Mouse (Mus musculus) gastrocnemius, postnatal 14 days (tissue): ENCODE results near the gene Mybpc2. TPM values are rescaled to one million over a fixed set of nuclear protein-coding genes. Genes with fewer than 3 reads are reported as not detected.

Experiments
- DNase-seq: peaks from one replicate; pipeline ENCODE4 v3.0.0; 2021; ENCODE audit warnings: mixed read lengths
- intact Hi-C: fragments of 180-260 bp; cut with DNase I; formaldehyde crosslinking; loops from one replicate; pipeline ENCODE4 v1.15.1; 2025; ENCODE audit warnings: low total_unique reads
- total RNA-seq, 2 experiments: library from RNA; stranded (reverse); gene quantifications; 2 replicates each; pipeline ENCODE4 v1.2.3; 2021

Gene Mybpc2
- total RNA-seq, 2 experiments from 2014 or later: 3,999 to 4,490 TPM

DNA sequence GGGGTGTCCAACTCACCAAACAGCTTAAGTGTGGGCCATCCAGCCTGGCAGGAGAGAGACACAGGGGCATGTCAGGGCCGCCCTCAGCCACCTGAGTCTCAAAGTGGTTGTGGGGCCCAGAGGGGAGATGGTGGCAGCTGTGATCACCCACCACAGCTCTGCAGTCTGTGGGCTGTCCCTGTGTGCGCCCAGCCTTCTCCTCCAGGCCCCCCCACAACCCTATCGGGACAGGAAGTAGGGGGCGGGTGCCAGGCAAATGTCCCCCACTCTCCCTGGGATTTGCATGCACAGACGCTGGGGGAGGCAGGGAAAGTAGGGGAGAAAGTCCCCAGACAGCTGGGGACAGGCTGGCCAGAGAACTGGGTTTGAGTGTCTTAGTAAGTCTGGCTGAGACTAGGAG, 6.8 kb upstream of the Mybpc2 start:
- no peak for DNase-seq
- intact Hi-C loops: no loop called here

DNA sequence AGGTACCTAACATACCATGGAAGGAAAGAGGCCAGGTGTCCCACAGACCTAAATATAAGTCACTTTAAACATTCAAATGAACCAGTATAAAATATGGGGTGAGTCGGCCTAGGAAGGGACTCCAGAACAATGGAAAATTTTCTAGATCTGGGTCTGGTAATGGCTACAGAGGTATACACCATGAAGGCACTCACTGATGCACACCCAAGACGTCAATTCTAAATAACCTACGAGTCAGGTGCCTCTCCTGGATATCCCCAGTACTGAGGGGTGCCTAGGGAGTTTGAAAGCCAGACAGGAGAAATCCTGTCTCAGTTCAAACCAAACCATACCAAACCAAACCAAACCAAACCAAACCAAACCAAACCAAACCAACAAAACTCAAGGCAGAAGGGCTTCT, 6.1 kb upstream of the Mybpc2 start:
- DNase-seq: no peak
- intact Hi-C loops: no loop called here

DNA sequence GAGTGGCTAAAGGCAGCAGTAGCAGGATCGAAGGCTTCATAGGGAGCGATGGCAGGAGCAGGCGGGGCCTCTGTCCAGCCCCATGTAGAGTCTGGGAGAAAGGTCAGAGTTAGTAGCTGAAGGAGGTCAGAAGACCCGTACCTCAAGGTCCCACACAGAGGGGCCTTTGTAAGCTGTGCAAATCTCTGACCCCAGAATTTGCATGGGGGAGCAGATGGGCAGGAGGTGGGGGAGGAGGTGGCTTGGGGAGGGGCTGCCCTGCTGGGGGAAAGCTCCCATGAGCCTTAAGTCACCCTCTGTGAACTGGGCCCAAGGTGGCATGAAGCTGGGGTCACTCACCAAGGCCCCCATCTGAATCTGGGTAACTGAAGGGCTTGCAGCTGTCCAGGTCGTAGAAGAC, 5.1 kb upstream of the Mybpc2 start:
- no peak for DNase-seq
- intact Hi-C loops: no loop called here

DNA sequence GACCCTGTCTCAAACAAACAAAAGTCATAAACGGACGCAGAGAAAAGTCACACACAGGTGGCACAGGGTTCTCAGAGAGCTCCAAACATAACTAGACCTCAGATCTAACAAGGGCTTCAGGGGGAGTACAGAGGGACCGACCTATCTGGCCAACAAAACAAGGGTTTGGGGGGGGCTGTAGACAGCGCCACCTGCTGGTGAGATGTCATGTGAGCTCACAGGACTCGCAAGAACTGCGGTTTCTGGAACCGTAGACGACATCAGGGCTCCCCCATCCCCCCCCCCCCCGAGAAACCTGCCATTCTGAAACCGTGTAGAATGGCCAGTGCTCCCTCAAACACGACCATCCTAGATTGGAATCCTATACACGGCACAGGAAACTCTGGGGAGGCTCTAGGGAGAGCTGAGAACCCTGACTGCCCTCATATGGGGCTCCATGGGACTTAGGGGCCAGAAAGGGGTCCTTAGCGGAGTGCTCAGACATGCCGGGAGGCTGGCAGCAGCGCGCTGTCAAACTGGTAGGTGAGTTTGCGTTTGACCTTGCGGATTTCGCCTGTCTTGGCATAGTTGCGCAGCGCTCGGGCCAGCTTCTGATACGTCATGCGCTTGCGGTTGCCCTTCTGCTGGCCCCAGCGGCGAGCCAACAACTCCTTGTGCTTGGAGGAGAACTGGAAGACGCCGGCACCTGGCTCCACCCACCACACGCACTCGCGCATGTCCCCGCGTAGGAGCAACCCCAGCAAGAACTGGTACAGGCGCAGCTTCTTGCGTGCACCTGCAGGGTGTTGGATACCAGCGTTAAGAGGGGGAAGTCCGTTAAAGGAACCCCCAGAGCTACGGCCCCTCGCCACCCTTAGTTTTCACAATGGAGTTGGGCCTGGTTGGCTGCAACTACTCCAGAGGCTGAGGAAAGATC, 3.3 kb upstream of the Mybpc2 start:
- peak; percentile 77 for DNase-seq
- intact Hi-C loops: no loop called here

DNA sequence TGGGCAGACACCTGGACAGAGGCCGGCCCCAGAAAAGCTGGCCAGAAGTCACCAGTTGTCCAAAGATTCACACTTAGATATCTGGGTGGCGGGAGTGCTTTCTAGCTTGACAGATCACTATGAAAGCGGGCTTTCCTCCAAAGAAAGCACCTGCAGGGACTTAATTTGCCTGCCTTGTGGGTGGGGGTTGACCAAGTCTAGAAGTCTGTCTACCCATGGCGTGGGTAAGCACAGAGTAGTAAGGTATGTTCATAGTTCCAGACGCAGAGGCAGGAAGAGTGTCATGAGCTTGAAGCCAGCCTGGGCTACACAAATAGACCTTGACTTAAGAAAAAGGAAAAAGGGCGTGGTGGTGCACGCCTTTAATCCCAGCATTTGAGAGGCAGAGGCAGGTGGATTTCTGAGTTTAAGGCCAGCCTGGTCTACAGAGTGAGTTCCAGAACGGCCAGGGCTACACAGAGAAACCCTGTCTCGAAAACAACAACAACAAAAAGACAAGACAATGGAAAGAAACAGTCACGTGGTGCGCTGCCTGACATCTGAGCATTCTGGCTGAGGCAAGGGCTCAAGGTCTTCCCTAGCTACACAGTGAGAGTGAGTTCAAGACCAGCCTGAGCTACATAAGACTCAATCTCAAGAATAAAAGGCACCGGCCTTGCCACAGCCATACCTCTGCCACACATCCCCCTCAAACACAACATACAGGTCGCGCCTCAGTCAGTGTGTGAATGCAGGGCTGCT, 2.1 kb upstream of the Mybpc2 start:
- DNase-seq: no peak
- intact Hi-C loops: no loop called here

DNA sequence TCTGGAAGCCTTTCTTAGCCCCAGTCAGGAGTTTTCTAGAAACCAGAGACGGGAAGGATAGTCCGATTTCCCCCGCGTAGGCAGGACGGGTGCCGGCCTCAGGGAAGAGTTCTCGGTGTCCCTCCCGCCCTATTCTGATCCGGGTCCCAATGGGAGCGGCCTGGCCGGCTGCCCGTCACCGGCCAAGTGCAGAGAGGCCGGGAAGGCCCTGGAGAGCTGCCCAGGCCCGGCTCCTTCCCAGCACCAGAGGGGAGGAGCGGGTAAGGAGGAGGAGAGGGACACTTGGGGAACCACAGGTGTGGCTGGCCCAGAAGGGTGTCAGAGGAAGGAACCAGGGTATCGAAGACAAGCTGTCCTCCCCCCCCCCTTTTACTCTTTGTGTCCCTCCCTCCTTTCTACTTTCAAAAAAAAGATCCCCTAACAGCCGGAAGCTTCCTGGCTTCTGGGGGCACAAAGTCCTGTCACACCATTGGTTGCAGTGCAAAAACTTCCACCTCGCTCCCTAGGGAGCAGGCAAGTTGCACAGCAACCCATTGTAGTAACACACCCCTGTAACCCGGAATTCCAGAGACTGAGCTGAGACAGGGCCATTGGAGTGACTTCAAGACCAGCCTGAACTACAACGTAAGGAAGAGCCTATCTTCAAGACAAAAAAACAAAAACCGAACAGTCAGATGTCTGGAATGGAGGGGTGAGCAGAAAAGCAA, 823 bp upstream of the Mybpc2 start:
- DNase-seq: peak; percentile 93
- intact Hi-C loops: no loop called here

DNA sequence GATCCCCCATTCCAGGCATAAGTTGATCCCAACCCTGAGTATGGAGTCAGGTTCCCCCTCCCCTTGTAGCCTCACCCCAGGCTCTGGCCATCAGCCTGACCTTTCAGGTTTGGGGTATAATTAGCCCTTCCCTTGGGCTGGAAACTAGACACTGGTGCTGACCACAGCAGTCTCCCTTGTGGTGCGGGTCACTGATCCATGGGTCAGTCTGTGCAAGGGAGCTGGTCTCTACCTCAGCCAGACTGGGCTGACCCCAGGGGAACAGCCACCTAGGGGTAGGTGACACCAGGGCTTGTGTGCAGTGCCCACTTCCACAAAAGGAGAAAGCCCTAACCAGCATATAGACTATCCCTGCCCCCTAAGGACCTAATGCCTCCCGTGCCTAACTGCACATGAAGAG, 1.4 kb downstream of the Mybpc2 start:
- peak; percentile 64 for DNase-seq
- intact Hi-C loops: loop anchor here (5.0 kb wide), 1 partner anchor 39 kb away; no protein-coding TSS in a partner anchor

DNA sequence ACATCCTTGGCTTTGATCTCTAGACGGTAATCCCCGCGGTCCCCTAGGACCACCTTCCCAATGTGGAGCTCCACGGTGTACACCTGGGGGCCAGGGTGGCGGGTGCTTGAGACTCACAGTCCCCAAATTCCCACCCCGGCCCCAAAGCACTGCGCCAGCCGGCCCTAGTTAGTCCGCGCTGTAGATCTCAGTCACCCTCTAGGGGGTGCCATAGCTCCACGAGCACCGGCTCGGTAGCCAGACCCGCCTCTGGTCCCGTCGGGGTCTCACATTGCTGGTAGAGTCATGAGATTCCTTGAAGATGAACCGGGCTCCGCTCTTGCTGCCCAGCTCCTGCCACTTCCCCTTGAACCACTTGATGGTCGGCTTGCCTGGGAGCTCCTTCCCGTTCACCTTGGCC, 2.7 kb downstream of the Mybpc2 start:
- peak; percentile 69 for DNase-seq
- intact Hi-C loops: loop anchor here (5.0 kb wide), 1 partner anchor 41 kb away; no protein-coding TSS in a partner anchor

DNA sequence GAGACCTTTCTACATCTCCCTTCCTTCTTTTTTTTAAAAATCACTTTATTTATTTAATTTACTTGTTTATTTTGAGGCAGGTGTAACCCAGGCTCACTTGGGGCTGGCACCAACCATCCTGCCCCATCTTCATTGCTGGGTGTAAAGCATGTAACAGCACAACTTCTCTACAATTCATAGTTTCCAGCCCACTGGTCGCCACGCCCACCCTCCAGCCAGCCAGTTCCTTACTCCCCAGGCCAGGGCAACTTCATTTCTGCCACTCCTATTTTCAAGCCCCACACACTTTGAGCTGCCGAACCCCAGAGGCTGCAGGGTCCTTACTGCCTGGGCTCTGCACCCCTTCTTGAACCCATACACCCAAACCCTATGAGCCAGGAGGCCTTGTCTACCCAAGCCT, 3.5 kb downstream of the Mybpc2 start:
- no peak for DNase-seq
- intact Hi-C loops: loop anchor here (5.0 kb wide), 1 partner anchor 41 kb away; no protein-coding TSS in a partner anchor

DNA sequence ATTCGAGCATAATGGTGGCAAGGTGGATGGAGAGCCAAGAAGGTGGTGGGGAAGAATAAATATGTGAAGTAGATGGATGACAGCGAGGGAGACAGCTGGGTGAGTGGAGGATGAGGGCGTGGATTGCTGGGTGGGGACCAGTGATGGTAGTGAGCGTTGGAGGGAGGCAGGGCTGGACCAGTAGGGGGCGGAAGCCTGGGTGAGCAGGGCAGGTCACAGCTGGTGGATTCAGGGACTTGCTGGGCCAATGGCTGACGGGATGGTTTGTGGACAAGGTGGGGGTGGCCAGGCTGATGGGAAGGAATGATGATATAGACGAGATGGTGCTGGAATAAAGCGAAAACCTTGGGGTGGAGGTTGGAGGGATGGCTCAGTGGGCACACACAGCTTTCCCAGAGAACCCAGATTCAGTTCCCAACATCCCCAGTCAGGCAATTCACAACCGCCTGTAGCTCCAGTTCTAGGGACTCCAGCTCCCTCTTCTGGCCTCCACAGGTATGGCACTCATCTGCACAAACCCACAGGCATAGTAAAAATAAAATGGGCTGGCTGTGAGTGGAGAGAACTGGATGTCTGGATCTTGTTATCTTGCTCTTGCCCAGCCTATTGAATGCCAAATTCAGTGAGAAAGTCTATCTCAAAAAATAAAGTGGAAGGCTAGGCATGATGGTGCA, 5.1 kb downstream of the Mybpc2 start:
- intact Hi-C loops: no loop called here
- DNase-seq: no peak

DNA sequence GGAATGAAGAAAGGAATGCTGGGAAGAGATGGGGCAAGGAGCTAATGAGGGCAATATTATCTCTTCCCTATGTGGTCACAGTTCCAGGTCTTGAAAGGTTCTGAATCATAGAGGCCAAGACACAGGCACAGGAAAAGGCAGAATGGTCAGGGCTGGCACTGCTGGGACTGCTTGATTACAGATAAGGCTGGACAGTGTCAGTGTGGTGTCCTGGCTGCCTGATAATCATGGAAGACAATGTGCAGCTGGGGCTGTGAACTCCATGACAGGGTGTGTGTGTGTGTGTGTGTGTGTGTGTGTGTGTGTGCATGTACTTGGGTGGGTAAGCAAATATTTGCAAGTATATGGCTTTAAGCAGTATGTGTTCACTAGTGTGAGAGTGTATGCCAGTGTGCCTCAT, 17.0 kb downstream of the Mybpc2 start:
- intact Hi-C loops: no loop called here

DNA sequence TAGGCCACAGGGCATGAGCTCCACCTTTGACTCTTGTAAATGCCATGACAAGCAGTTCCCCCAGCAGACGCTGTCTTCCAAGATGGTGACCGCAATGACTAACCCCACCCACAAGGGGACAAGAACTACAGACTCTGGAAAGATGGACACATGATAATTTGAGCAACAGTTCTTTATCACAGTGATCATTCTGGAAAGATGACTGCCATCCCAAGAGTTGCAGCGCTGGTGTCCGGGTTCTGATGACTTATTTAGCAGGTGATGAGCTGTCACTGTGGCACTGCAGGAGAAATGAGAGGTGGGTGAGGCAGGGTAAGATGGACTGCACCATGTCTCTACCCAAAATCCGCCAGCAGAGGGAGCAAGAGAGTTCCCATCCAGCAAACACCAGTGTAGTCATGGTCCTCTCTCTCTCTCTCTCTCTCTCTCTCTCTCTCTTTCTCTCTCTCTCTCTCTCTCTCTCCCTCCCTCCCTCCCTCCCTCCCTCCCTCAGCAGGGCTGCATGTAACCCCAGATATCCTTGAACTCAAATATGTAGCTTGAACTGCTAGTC, 22.8 kb downstream of the Mybpc2 start:
- peak; percentile 59 for DNase-seq
- intact Hi-C loops: loop anchor here (5.0 kb wide), 1 partner anchor 51 kb away; the partner anchor contains the start of gene Nr1h2

More for the DNA sequence above, 17.0 kb downstream of the Mybpc2 start:
- DNase-seq: no peak

DNA sequence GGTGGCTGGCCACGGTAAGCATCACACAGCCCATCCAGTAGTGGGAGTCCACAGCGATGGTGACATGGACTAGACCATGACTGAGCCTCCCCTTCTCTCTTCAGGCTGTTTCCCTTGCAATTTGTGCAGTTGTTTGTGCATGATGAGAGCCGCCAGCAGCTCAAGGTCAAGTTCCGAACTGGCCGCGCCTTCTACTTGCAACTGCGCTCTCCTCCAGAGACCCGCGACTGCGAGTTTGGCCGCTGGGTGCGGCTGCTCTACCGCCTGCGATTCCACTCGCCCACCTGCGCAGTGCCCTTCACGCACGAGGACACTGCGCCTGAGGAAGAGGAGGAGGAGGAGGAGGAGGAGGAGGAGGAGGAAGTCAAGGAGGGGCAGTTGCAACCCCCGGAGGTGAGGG, 24.4 kb downstream of the Mybpc2 start:
- DNase-seq: no peak
- intact Hi-C loops: loop anchor here (5.0 kb wide), 1 partner anchor 52 kb away; the partner anchor contains the start of gene Nr1h2

DNA sequence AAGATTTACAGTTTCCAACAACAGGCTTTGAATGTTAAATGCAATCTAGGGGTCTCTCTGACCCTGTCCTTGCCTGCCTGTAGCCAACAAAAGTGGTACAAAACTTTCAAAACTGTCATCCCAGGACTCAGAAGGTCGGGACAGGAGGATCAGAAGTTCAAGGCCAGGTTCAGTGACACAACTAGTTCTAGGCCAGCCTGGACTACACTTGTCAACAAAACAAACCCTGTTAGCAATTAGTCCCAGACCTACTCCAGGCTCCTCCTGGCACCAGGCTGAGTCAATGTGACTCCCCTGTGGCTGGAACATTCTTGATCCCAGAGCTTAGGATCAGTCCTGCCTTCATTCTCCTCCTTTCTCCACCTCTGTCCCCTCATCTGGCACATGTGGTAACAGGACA, 25.5 kb downstream of the Mybpc2 start:
- DNase-seq: no peak
- intact Hi-C loops: no loop called here

DNA sequence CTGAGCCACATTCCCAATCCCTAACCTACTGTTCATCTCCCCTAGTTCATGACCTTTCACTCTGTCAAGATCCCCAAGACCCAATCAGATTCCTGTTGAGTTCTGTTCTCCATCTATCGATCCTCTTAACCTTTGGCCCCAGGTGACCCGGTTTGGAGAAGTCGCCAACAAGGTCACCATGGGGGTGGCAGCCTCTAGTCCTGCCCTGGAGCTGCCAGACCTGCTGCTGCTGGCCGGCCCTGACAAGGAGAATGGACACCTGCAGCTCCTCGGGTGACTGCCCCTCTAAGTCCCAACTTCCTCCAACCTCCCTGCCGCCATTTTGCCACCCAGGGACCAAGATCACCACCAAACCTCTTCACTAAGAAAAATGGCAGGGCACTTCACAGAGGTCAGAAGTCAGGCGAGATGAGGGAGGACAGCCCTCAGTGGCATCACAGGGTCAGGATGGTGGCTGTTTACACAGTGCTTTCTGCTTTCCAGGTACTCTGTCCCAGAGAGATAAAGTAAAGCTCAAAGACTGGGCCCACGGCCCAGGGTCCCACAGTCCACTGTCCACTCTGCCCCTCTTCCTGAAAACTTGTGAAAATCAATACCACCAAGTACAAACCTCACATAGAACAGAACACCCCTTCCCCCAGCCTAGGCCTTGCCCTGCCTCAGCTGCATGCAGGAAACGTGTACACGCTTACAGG, 26.9 kb downstream of the Mybpc2 start:
- intact Hi-C loops: no loop called here
- DNase-seq: no peak

DNA sequence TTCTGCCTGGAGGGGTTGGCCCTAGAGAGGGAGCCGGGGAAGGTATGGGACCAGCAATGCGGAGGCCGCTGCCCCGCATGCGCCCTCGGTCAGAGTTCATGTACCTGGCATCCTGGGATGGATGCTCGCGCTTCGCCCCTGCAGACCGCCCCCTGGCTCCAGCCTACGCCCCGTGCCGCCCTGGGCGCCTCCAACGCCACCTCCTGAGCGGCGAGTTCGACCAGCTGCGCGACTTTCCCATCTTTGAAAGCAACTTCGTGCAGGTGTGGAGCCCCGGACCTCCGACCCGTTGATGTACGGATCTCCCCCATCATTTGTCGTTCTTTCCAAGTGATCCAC, 27.7 kb downstream of the Mybpc2 start:
- no peak for DNase-seq
- intact Hi-C loops: no loop called here

DNA sequence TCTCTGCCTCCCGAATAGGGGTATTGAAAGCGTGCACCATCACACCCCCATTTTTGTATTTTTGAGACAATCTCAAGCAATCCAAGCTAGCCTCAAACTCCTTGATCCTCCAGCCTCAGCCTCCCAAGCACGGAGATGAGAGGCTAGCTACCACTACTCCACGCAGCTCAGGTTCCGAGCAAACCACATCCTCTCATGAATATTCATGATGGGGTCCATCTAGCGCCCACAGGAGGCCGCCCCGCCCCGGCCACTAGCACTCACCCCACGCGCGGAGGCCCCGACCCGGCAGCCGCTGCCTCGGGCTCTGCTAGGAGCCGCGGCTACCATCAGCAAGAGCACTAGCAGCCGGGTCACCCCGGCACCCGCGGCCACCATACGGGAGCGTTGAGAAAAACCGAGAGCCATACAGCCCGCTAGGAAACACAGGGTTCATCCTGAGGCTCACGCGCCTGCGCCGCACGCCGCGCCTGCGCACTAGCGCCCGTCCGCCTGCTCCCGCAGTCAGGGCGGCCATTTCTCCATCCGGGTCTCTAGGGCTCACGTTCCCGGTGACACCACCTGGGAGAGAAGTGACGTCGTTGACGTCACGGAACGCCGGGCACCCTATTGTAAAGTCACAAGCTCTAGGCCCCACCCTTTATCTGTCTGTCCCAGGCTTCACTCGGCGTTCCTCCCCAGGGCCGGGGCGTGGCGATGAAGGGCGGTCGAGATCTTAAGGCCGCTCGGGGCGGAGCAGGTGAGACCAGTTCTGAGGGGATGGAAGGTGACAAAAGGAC, 28.3 kb downstream of the Mybpc2 start, which contains the start of the genes Emc10 and Fam71e1:
TSS of gene Emc10 (minus strand) at position 538 of the 779 bp plus-strand sequence.
TSS of gene Fam71e1 (plus strand) at position 590 of the 779 bp plus-strand sequence.
- DNase-seq: peak; percentile 95
- intact Hi-C loops: no loop called here

DNA sequence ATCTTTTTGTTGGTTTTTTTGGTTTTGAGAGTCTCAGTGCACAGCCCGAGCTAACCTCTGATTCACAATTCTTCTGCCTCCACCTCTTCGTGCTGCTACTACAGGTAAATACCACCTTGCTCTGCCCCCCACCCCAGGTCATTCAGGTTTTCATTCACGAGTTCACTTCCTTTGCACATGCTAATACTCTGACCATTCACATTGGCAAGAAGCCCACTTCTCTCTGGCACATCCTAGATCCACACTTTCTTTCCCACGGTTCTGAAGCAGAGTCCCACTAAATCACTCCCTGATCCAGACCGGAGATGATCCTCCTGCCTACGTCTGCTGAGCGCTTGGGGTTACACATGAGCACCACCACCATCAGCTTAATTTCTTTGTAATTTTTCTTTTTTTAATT, 29.4 kb downstream of the Mybpc2 start:
- intact Hi-C loops: no loop called here
- no peak for DNase-seq
